Mouse (Mus musculus) midbrain, embryonic 11.5 days (tissue): ENCODE data around the gene Zbtb12. TPM values are rescaled to one million over a fixed set of nuclear protein-coding genes. Genes with fewer than 3 reads are reported as not detected.

Experiments
- ATAC-seq: fragments of 200-750 bp; cut with Nextera tagmentation; 2 replicates; pipeline ENCODE4 v1.8.0; 2017; ENCODE audit warnings: moderate TSS enrichment, moderate library complexity; ENCODE audit not compliant: low FRiP score
- DNase-seq: peaks from one replicate; pipeline ENCODE4 v3.0.0; 2015; ENCODE audit warnings: low spot score; ENCODE audit errors: missing footprints
- H3K27ac ChIP-seq: fragments of 300-500 bp; sonication (generic); 2 replicates; pipeline ENCODE4 v1.5.1; 2014; ENCODE audit warnings: low read depth, low read length
- H3K27me3 ChIP-seq: fragments of 300-500 bp; sonication (generic); 2 replicates; pipeline ENCODE4 v1.6.1; 2014; ENCODE audit warnings: mild to moderate bottlenecking, low read length, moderate library complexity, mixed read lengths; ENCODE audit not compliant: control insufficient read depth, insufficient read depth
- H3K36me3 ChIP-seq: fragments of 300-500 bp; sonication (generic); 2 replicates; pipeline ENCODE4 v1.6.1; 2014; ENCODE audit warnings: mild to moderate bottlenecking, low read length, moderate library complexity, mixed read lengths; ENCODE audit not compliant: control insufficient read depth, insufficient read depth
- H3K4me1 ChIP-seq: fragments of 300-500 bp; sonication (generic); 2 replicates; pipeline ENCODE4 v1.6.1; 2014; ENCODE audit warnings: low read length; ENCODE audit not compliant: control insufficient read depth, insufficient read depth
- H3K4me2 ChIP-seq: fragments of 300-500 bp; sonication (generic); 2 replicates; pipeline ENCODE4 v1.6.1; 2014; ENCODE audit warnings: mild to moderate bottlenecking, moderate library complexity
- H3K4me3 ChIP-seq: fragments of 300-500 bp; sonication (generic); 2 replicates; pipeline ENCODE4 v1.5.1; 2014; ENCODE audit warnings: low read depth, low read length
- H3K9ac ChIP-seq: fragments of 300-500 bp; sonication (generic); 2 replicates; pipeline ENCODE4 v1.6.1; 2014; ENCODE audit warnings: low read length
- H3K9me3 ChIP-seq: fragments of 300-500 bp; sonication (generic); 2 replicates; pipeline ENCODE4 v1.6.1; 2016; ENCODE audit warnings: low read length; ENCODE audit not compliant: control insufficient read depth
- WGBS: fragments of 180-500 bp; shearing (Covaris S2); extraction: QIAGEN DNeasy Blood & Tissue Kit; methylation state at CpG from one replicate; pipeline ENCODE4 v1.1.7; 2014; 5-methylcytosine and 5-hydroxymethylcytosine counted together
- polyA plus RNA-seq: library from polyadenylated mRNA; unstranded; fragments of >200 nt; fragmentation: Nextera tagmentation; extraction: Ambion mirVana; gene quantifications from 2 replicates; pipeline ENCODE4 v1.2.1, GENCODE M21; 2014

Gene Zbtb12
- polyA plus RNA-seq, 1 experiment from 2014 or later = 2.5 TPM

DNA sequence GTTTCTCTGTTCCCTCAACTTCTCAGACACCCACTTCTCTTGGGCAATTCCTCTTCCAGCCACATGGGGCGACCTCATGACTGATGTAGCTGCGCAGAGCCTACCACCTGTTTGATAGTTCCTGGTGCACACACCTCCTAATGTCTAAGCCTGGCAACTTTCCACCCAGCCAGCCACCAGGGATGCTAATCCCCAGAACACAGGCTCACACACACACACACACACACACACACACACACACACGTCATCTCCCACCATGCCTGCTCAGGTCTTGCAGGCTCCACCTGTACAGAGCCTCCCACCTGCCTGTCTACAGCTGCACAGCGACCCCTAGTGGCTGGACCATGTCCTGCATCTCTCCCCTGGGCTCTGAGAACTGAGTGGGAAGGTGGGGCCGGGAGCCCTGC, 32.7 kb downstream of the Zbtb12 start:
- H3K4me3 ChIP-seq = no peak overlapping the region
- H3K4me1 ChIP-seq = no peaks in the 10 kb centered on the region; the same call in 1 of the 2 replicates
- no peaks in the 10 kb centered on the region for H3K9me3 ChIP-seq
- no peaks in the 10 kb centered on the region for H3K27me3 ChIP-seq
- H3K27ac ChIP-seq = no peak overlapping the region
- H3K4me2 ChIP-seq = no peak overlapping the region
- H3K36me3 ChIP-seq = peaks cover 40% of the 10 kb centered on the region
- H3K9ac ChIP-seq = no peak overlapping the region
- whole genome bisulfite sequencing = 46% methylated on average over 5 of the region's 5 CpGs
- DNase-seq = peak; percentile 97
- peak; percentile 47 for ATAC-seq

DNA sequence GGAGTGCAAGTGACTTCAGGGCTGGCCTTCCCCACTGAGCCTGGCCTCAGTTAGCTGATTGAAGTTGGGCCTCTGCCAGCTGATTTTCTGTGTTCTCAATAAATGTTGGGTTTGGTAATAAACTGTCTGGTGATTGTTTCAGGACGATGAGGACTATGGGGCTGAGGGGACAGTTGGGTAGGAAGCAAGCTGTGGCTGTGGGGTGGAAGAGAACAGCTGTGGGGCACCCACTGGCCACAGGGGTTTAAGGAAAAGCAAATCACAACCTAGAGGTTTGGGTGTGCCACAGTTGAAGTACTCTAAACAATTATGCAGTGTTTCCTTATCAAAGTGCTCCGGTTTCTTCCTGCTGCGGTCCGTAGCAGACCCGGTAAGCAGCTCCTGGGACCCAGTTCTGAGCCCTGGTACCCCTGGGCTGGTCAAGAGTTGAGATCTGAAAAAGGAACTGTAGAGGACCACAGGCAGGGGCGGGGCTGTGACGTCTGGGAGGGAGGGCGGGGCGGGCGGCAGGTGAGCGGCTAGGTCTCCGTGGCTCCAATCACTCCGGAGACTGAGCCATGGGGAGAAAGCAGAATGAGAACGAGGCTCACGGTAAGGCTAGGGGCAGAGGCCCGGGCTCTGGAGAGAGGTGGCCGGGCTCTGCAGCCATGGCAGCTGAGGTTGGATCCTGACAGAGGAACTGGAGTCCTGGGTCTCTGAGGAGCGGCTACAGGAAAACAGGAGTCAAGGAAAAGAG, 34.8 kb downstream of the Zbtb12 start, which contains the start of gene Slc44a4:
Gene Slc44a4, plus strand, starts transcription at position 537 of the 736 bp plus-strand sequence.
- Histone ChIP-seq H3K9ac (no peak within 1 kb of the TSS), H3K9me3 (no peaks in the 10 kb centered on the region), H3K27me3 (no peaks in the 10 kb centered on the region), H3K4me2 (no peak within 1 kb of the TSS), H3K4me3 (no peak within 1 kb of the TSS), H3K4me1 (no peaks in the 10 kb centered on the region; the same call in 1 of the 2 replicates), H3K27ac (no peak within 1 kb of the TSS), H3K36me3 (peaks cover 24% of the 10 kb centered on the region)
- no peak for ATAC-seq
- WGBS = 38% methylated on average over 18 of the region's 18 CpGs
- no peak for DNase-seq

DNA sequence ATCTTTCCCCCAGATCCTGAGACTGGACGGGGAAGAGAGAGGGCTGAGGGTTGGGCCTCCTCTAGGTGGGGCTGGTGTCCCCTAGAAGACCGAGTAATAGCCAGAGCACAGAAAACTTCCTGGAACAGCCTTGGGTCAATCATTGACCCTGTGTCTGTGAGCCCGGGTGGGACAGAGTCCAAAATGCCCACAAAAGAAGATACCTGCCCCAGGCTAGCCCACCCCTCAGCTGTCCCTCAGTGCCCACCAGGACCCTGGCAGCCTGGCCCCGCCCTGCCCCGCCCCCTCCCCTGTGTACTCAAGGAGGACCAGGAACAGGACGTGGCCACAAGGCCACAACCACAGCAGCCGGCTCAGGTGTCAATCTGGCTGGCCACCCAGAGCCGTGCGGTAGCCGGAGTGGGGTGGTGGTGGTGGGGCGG, 36.1 kb downstream of the Zbtb12 start:
- H3K4me3 ChIP-seq = no peak overlapping the region
- no peak overlapping the region for H3K9ac ChIP-seq
- 26% methylated on average over 11 of the region's 11 CpGs for WGBS
- H3K9me3 ChIP-seq = no peaks in the 10 kb centered on the region
- no peak overlapping the region for H3K27ac ChIP-seq
- H3K4me2 ChIP-seq = no peak overlapping the region
- H3K4me1 ChIP-seq = no peaks in the 10 kb centered on the region; the same call in 1 of the 2 replicates
- ATAC-seq (0 out of 2 replicates have a peak, but pooled peaks have one; percentile 53), DNase-seq (no peak)
- H3K27me3 ChIP-seq = no peaks in the 10 kb centered on the region
- peaks cover 18% of the 10 kb centered on the region for H3K36me3 ChIP-seq

DNA sequence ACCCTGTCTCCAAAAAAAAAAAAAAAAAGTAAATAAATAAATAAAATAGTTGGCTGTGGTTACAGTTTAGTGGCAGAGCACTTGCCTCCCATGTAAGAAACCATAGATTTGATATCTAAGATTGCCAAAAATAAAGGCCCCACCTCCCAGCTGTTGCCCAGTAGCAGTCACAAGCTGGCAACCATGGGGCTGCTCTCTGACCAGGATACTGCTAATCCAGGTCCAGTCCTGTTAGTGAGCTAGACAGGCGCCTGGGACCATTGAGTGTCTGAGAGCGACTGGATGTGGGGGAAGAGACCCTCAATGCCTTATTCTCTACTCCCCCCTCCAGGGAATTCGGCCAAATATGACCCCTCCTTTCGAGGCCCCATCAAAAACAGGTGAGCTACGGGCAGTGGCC, 37.0 kb downstream of the Zbtb12 start:
- 81% methylated on average over 5 of the region's 5 CpGs for WGBS

DNA sequence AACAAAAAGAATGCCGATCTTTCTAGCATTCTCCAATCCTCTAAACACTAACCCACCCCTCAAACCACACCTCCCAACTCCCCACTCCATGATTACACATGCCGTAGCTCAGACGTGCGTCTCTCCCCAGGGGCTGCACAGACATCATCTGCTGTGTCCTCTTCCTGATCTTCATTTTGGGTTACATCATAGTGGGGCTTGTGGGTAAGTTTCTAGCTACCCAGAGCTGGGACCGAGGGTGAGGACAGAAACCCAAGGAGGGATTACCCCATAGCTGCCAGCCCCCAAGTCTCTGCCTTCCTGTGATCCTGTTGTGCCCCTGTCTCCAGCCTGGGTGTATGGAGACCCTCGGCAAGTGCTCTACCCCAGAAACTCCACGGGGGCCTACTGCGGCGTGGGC, 37.9 kb downstream of the Zbtb12 start:
- Histone ChIP-seq H3K9me3 (no peaks in the 10 kb centered on the region), H3K9ac (no peak overlapping the region), H3K4me2 (no peak overlapping the region), H3K4me3 (no peak overlapping the region), H3K4me1 (no peaks in the 10 kb centered on the region; the same call in 1 of the 2 replicates), H3K27ac (no peak overlapping the region), H3K27me3 (no peaks in the 10 kb centered on the region), H3K36me3 (peaks cover 11% of the 10 kb centered on the region)
- peak; percentile 23 for DNase-seq
- 81% methylated on average over 9 of the region's 9 CpGs for WGBS
- ATAC-seq = no peak

More for the DNA sequence above, 37.0 kb downstream of the Zbtb12 start:
- no peaks in the 10 kb centered on the region; the same call in 1 of the 2 replicates for H3K4me1 ChIP-seq
- H3K9ac ChIP-seq = no peak overlapping the region
- H3K36me3 ChIP-seq = peaks cover 11% of the 10 kb centered on the region
- H3K27me3 ChIP-seq = no peaks in the 10 kb centered on the region
- no peak overlapping the region for H3K4me3 ChIP-seq
- H3K27ac ChIP-seq = no peak overlapping the region
- no peak overlapping the region for H3K4me2 ChIP-seq
- no peak for ATAC-seq
- H3K9me3 ChIP-seq = no peaks in the 10 kb centered on the region
- DNase-seq = peak; percentile 17

DNA sequence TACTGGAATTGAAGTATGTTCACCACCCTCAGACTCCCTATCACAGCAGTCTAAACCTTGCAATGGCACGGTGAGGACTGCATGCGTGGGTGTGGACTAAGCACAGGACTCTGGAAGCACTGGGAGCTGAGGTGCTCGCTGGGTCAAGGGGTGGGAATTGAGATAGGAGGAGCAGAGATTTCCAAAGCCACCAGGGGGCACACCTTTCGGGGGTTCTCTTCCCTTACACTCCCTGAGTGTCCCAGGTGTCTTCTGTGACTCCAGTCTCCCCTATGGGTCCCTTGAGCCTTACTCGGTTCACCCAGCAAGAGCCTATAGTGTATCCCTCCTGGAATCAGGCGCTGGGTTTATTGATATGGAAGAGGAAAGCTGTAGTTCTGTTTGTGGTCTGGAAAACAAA, 43.7 kb downstream of the Zbtb12 start:
- no peaks in the 10 kb centered on the region for H3K36me3 ChIP-seq

DNA sequence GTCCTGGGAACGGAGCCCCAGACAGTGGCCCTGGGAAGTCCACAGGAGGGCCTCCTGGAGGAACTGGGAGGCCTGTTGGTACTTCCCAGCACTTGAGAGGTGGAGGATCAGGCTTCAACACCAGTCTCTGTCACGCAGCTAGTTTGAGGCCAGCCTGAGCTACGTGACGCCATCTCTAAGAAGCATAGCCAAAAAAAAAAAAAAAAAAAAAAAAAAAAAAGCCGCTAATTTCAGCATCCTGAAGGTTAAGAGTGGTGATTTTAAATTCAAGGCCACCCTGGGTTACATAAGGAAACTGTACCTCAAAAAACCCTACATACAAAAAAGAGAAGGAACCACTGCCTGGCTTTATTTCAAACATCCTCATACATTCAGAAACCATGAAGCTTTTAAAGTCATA, 45.0 kb downstream of the Zbtb12 start:
- Histone ChIP-seq H3K4me1 (no peaks in the 10 kb centered on the region), H3K27me3 (no peaks in the 10 kb centered on the region), H3K4me2 (no peak overlapping the region), H3K27ac (no peak overlapping the region), H3K4me3 (no peak overlapping the region), H3K9me3 (no peaks in the 10 kb centered on the region), H3K36me3 (no peaks in the 10 kb centered on the region), H3K9ac (no peak overlapping the region)
- ATAC-seq = no peak
- WGBS = 76% methylated on average over 5 of the region's 5 CpGs
- DNase-seq = peak; percentile 45

More for the DNA sequence above, 43.7 kb downstream of the Zbtb12 start:
- DNase-seq (peak; percentile 65), ATAC-seq (no peak)
- H3K27me3 ChIP-seq = no peaks in the 10 kb centered on the region
- no peak overlapping the region for H3K4me2 ChIP-seq
- no peaks in the 10 kb centered on the region for H3K9me3 ChIP-seq
- H3K4me3 ChIP-seq = no peak overlapping the region
- WGBS = 55% methylated on average over 6 of the region's 6 CpGs
- no peak overlapping the region for H3K9ac ChIP-seq
- no peaks in the 10 kb centered on the region for H3K4me1 ChIP-seq
- no peak overlapping the region for H3K27ac ChIP-seq

DNA sequence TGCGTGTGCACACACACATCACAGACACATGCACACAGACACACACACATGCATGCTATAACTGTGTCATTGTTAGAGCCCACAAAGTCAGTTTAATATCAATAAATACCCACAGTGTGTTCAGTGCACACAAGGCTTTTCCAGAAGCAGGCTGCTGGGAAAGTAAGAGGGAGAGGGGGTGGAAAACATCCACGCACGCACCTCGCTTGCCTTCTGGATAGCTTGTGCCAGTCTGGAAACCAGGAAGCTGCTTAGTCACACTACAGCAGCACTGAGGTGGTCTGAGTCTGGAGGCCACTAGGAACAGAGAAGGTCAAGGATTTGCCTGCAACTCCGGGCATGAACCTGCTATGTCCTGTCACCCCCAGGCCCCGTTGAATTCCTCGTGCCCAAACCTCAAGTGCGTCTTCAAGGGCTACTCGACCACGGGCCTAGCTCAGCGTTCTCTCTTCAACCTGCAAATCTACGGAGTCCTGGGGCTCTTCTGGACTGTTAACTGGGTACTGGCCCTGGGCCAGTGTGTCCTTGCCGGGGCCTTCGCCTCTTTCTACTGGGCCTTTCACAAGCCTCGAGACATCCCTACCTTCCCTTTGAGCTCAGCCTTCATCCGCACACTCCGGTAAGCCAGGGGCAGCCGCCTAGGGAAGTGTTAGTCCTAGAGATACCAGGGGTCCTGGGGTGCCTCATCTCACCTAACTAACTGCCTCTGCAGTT, 48.2 kb downstream of the Zbtb12 start:
- whole genome bisulfite sequencing = 87% methylated on average over 18 of the region's 18 CpGs
- no peak for ATAC-seq

DNA sequence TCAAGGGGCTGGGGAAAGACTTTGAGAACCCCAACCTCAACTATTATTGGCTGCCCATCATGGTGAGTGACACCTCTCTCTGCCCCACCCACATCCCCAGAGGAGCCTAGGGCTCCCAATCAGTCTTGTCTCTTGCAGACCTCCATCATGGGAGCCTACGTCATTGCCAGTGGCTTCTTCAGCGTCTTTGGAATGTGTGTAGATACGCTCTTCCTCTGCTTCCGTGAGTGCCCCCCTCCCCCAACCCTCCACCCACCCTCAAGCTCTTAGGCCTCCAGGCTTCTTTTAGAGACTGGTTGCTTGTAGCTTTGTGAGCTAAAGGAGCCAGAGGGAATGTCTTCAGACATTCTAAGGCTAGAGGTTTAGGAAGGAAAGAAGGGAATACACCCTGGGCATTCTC, 49.6 kb downstream of the Zbtb12 start:
- H3K4me1 ChIP-seq = peaks cover 4% of the 10 kb centered on the region
- ATAC-seq (no peak), DNase-seq (peak; percentile 77)
- no peaks in the 10 kb centered on the region for H3K36me3 ChIP-seq
- no peak overlapping the region for H3K9ac ChIP-seq
- H3K4me3 ChIP-seq = no peak overlapping the region
- H3K9me3 ChIP-seq = no peaks in the 10 kb centered on the region
- H3K27ac ChIP-seq = no peak overlapping the region
- no peak overlapping the region for H3K4me2 ChIP-seq
- 75% methylated on average over 4 of the region's 4 CpGs for WGBS
- H3K27me3 ChIP-seq = no peaks in the 10 kb centered on the region

More for the DNA sequence above, 48.2 kb downstream of the Zbtb12 start:
- no peaks in the 10 kb centered on the region for H3K27me3 ChIP-seq
- H3K4me3 ChIP-seq = no peak overlapping the region
- H3K27ac ChIP-seq = no peak overlapping the region
- H3K4me2 ChIP-seq = no peak overlapping the region
- peaks cover 4% of the 10 kb centered on the region for H3K4me1 ChIP-seq
- no peaks in the 10 kb centered on the region for H3K9me3 ChIP-seq
- H3K9ac ChIP-seq = no peak overlapping the region
- H3K36me3 ChIP-seq = no peaks in the 10 kb centered on the region
- DNase-seq = peak; percentile 17
